Mouse (Mus musculus) ES-E14 (cell line): Measurements from ENCODE around the gene Ralgps1.

ENCODE experiments used
- ZC3H11A ChIP-seq: IDR thresholded peaks from 2 replicates; pipeline ENCODE4 v1.6.1; 2012; ENCODE audit warnings: low read depth, mild to moderate bottlenecking, inconsistent platforms, low read length, borderline replicate concordance
- ZNF384 ChIP-seq: IDR thresholded peaks from 2 replicates; pipeline ENCODE4 v1.6.1; 2012; ENCODE audit warnings: low read depth, low read length, inconsistent platforms

DNA sequence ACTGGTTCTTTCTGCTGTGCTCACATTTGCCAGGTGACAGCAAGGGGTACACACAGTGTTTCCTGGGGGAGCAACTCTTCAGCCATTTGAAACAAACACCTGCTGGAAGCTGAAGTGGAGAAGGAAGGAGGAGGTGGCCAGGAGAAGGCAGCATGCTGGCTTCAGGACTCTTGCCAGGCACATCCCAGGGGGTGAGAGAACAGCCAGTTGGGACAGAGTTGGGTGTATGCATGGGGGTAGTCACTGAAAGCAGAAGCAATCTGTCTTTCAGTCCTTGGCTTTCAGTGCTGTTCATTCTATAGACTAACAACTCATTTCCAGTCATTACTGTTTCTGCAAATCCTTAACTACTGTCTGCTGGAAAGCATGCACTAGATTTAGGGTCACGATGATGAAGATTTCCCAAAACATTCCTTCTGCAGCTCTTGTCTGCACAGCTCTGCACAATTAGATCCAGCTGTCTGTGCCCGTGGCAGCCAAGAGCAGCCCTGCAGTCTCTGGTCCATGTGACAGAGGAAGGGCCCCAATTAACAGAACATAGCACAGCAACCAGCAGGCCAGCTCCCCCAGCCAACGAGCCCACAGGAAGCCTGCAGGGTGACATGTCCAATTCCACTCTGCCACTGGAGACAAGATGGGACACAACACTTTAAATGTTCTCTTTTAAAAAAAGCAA is 70.8 kb downstream of the Ralgps1 start:
- TF ChIP-seq ZC3H11A (no peak), ZNF384 (no peak)
